Comparison of ENCODE assay signal across 17 mouse cellular contexts in the genomic region with DNA sequence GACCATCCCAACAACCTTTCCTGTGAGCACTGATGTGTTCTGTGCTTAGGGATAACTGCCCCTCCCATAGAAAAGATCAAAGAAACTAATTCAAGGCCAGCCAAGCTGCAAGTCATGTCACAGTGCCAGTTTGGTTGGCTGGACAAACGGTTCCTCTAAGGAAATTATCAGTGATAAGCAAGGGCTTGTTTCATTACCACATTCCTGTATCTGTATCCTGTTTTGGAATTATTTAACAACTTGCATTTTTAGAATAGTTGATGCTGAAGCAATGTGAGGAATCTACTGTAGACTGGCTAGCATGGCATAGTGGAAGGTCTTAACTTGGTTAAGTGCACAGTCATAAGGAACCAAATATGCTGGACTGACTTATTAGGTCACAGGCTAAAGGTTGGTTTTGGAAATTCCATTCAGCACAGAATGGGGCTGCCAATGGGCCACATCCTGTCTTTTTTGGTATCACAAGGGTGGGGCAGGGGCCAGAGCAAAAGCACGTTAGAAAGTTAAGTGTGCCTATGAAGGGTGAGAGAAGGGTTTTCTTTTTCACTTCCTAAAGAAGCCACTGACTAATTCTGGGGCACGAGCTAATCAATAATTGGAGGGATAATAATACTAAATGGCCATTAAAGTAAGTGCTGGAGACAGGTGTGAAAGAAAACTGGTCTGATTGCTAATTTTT.
DNase-seq lines count a peak whose midpoint lies in the region; ATAC-seq and TF ChIP-seq lines count a peak whose summit lies in the region.
"Had no signal": no experiment of that assay in that cellular context is flagged by ENCODE, and none has a peak within 500 bp of the region (broad histone marks: within the 10 kb centered on the region; RNA-seq: fewer than 3 reads in every experiment).

No protein-coding gene starts in this region.

- TF ChIP-seq CTCF in Patski (IDR thresholded peaks at IDR 0.05), result no peak

- POLR2A ChIA-PET in Patski (lab: Charles Lee), result no interaction called here

- intact Hi-C loops in heart, postnatal 25 days (cut with DNase I), result no loop called here

- in situ Hi-C loops in Patski (cut with MboI; ENCODE audit: low pct_unique_long_range_greater_than_20kb), result loop anchor here (10.0 to 25.0 kb wide), 2 partner anchors 230 to 1048 kb away; partner anchors contain the start of genes 1110059E24Rik and Abhd17b

- ATAC-seq in Patski, result peak; percentile 92
- ATAC-seq in megakaryocyte progenitor cell, adult 5-6 weeks (replicated peaks; ENCODE audit: poor library complexity), result peak; percentile 34; the same call in 1 of the 2 replicates

- peak; percentile 7 to 15 for DNase-seq in heart, adult 18-20 months
- DNase-seq in heart, postnatal 25 days (ENCODE audit: low spot score), result no peak
- peak; percentile 27 for DNase-seq in 416B (ENCODE audit: low read depth)
- DNase-seq in Patski (ENCODE audit: low read depth, low spot score), result no peak
- DNase-seq in spleen, postnatal 14 days (ENCODE audit: low spot score in 2 of 2), result no peak
- no peak for DNase-seq in right cerebral cortex, postnatal 4 days
- DNase-seq: cerebellum, adult 18-20 months; cerebellum, postnatal 14 days; gastrocnemius, adult 2 months; kidney, adult 11 months; layer of hippocampus, adult 9-11 months; thymus, postnatal 14 days had no signal

- CTCF ChIA-PET in Patski (lab: Charles Lee), result interaction anchor here (0.7 to 2.3 kb wide), 3 partner anchors 8 to 150 kb away, joined by 3 to 6 read pairs (median 3); no protein-coding TSS in a partner anchor

- H3K27me3 ChIP-seq in Patski, result no peaks in the 10 kb centered on the region
- H3K27me3 ChIP-seq: embryonic facial prominence, embryonic 12.5 days; forebrain, embryonic 12.5 days; liver, embryonic 15.5 days; lung, embryonic 15.5 days had no signal

Comparison
In these comparisons a context has a peak if more than half of its experiments do, and no peak if none do; other contexts are left out.
1. DNase-seq: peak in heart, adult 18-20 months (2 of 2) and 416B (single experiment); none in heart, postnatal 25 days (single experiment), Patski (single experiment), spleen, postnatal 14 days (0 of 2) and right cerebral cortex, postnatal 4 days (single experiment).